Mouse (Mus musculus): Measurements from ENCODE around the gene 1700061G19Rik.

1700061G19Rik gene

GRCm38 (mm10) chr17:56874936-56875651, at the start of gene 1700061G19Rik:
Gene 1700061G19Rik, plus strand, starts transcription at chr17:56875477.
- no peak for DNase-seq (ENCODE audit: low read depth, low spot score)

DNA sequence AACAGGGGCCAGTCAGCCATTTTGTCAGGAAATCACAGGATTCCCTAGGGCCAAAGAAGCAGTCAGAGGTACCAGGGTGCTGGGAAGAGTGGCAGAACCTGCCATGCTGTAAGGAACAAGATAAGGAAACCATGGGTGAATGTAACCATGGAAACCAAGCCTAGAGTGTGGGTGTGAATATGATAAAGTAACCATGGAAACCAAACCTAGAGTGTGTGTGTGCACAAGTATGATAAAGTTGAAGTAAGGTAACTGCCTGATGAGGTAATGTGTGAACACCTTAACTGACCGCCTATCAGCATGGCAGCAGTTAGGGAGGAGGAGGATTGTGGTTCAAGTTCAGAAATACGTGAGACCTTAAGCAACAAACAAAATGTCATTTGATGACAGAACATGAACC, 48.6 kb upstream of the 1700061G19Rik start:
- DNase-seq (ENCODE audit: low read depth, low spot score), result no peak

- DNase-seq (ENCODE audit: low read depth, low spot score), result no peak
Observed at GRCm38 (mm10) chr17:56829171-56829570, 46.1 kb upstream of the 1700061G19Rik start.

DNA sequence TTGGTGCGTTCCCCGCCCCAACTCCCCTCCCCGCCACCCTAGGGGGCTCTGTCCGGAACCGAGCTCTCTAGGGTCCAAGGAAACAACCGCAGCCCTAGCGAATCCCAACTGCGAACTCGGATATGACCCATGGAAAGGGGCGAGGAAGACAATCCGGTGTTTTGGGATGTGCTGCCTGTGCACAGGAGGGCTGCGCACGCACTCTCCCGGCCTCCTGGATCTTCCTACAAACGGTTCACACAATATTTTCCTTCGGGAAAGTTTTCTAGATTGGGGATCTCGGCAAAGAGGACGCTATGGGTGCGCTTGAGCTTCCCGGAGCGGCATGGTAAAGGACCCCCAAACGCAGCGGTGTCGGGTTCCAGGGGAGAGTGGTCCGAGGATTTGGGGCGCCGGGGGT, 45.5 kb upstream of the 1700061G19Rik start:
- DNase-seq (ENCODE audit: low read depth, low spot score), result no peak

- no peak for DNase-seq (ENCODE audit: low read depth, low spot score)
Observed at GRCm38 (mm10) chr17:56830411-56831110, 44.7 kb upstream of the 1700061G19Rik start, which contains the start of gene Rfx2. Gene Rfx2, minus strand, starts transcription at chr17:56831013.

DNA sequence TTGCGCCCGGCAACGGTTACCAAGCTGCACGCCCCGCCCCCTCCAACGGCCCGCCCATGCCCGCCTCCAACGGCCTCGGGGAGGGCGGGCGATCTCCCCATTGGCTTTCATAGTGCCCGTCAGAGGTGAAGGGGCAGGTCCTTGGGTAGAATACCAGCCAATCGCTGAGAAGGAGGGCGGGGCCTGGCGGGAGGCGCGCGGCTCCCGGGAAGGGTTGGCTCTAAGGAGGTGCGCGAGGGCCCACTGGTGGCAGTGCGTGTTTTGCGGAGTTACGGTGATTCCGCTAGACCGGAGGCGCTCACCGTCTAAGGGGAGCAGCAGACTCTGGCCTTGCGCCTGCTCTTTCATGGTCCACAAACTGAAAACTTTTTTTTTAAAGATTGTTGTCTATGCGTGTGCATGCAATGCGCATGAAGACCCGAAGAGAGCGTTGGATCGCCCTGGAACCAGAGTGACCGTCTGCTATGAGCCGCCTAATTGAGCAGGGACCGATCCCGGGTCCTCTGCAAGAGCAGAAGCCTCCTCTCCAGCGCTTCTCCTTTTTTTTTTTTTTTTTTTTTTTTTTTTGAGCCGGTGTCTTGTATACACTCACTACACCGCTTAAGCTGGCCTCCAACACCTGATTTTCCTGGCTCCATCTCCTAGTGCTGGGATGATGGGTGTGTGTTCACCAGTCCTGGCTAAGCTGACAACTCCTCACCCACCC, 44.0 kb upstream of the 1700061G19Rik start:
- DNase-seq (ENCODE audit: low read depth, low spot score), result peak; percentile 99

DNA sequence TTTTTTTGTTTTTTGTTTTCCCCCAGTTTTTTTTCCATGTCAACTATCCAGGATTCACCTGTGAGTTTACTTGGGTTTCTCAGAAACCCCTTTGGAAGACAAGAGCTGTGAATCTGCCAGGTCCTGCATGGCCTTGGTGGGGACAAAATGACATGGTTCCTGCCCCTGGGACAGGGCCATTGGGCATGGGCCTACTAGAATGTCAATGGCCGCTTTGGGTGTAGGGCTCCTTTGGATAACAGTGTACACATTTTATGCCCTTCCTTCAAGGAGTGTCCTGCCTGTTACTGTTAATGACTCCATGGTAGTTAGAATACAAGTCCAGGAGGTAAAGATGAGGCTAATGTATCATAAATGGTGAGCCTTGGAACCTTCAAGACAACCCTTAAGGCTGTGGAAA, 42.4 kb upstream of the 1700061G19Rik start:
- DNase-seq (ENCODE audit: low read depth, low spot score), result no peak

DNA sequence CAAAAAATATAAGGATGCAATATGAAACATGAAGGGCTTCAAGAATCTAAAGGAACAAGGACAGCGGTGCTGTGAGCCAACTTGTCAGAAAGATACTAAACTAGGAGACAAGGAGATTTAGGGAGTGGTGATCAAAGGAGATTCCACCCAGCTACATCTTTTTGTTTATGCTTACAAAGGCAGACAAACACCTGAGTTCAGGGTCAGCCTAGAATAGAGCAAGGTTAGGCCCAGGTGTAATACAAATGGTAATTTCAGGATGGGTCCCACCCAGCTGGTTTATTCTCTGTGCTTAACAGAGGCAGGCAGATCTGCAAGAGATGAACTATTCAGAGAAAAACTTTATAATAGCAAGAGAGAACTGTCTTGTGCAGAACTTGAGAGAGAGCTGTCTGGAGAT, 41.9 kb upstream of the 1700061G19Rik start:
- DNase-seq (ENCODE audit: low read depth, low spot score), result no peak

DNA sequence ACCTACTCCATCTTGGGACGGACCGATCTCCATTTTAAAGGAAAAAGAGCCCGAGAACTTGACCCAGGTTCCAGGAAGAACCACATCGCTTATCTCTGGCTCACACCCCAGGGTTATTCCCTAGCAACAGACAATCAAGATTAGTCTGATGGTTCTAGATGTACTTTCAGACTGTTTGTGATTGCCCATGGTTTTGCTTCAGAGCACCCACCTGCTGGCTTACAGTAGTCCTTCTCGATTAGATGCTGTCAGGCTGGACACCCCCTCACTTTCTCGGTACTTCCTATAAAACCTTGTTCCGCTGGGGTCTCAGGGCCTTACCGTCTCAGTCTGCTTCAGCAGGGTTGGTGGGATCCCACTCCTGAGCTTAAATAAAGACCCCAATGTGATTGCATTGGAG, 38.9 kb upstream of the 1700061G19Rik start:
- DNase-seq (ENCODE audit: low read depth, low spot score), result peak; percentile 60

DNA sequence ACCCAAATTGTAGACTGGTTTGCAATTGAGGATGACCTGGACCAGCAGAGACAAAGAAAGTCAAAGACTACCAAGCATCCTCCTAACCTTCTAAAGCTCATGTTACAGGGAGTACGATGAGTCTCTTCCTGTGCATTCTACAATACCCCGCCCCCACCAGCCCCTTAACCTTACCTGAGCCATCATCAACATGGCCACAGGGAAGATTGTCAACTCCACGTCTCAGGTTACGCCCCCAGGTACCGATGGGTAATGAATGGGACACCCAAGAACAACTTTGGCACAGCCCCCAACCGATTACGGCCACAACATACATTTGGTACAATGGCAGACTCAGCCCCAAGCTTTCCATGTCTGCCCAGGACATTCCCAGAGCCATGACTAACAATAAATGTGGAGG, 34.8 kb upstream of the 1700061G19Rik start:
- DNase-seq (ENCODE audit: low read depth, low spot score), result no peak

DNA sequence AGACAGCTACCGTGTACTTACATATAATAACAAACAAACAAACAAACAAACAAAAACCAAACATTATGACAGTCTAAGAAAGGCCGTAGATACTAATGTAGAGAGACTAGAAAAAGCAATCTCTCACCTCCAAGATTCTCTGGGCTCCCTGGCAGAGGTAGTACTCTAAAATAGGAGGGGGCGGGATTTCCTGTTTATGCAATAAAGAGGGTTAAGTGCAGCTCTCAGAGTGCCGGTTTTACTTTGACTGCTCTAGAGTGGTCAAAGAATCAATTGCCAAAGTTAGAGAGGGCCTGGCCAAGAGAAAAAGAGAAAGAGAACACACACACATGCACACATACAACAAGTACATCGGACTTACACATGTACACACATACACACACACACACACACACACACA, 33.1 kb upstream of the 1700061G19Rik start:
- peak; percentile 33 for DNase-seq (ENCODE audit: low read depth, low spot score)

DNA sequence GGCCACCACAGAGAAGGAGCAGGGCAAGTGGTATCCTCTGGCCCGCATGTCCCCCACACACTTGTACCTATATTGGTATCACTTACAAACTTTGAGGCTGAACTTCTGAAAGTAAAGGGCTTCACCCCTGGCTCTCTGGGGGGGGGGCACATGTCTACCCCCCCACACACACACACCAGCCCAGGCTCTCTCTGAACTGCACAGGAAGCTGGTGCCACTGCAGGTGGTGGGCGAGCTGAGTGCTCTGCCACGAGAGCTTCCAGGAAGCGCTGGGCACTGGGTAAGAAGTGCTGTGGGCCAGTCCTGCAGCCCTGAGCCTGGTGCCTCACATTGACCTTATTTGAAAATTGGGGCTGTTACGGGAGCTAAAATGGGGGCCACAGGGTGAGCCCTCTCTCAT, 31.6 kb upstream of the 1700061G19Rik start:
- DNase-seq (ENCODE audit: low read depth, low spot score), result no peak

DNA sequence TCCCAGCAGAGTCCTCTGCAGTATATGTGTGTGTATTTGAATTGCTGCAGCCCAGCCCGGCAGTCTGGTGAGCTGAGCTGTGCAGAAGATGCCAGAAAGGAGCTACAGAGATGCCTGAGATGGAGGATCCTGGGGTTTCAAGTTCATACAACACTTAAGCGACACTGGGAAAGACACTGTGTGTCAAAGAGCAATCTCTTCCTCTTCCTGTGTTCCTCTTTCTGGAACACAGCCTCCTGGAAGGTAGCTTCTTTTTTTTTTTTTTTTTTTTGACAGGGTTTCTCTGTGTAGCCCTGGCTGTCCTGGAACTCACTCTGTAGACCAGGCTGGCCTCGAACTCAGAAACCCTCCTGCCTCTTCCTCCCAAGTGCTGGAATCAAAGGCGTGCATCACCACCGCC, 26.5 kb upstream of the 1700061G19Rik start:
- DNase-seq (ENCODE audit: low read depth, low spot score), result no peak

- DNase-seq (ENCODE audit: low read depth, low spot score), result no peak
Observed at GRCm38 (mm10) chr17:56849710-56850109, 25.6 kb upstream of the 1700061G19Rik start.

DNA sequence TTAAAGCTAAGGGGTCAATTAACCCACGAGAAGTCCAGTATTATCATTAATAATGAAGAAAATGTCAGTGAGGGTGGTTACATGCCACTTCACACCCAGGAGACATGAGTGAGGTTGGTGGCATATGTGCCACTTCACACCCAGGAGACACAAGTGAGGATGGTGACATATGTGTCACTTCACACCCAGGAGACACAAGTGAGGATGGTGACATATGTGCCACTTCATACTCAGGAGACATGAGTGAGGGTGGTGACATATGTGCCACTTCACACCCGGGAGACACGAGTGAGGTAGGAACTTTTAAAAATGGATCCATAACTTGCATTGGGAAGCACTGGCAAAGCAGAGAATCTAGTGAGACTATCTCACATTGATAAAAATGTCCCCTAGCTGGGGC, 24.1 kb upstream of the 1700061G19Rik start:
- DNase-seq (ENCODE audit: low read depth, low spot score), result no peak

DNA sequence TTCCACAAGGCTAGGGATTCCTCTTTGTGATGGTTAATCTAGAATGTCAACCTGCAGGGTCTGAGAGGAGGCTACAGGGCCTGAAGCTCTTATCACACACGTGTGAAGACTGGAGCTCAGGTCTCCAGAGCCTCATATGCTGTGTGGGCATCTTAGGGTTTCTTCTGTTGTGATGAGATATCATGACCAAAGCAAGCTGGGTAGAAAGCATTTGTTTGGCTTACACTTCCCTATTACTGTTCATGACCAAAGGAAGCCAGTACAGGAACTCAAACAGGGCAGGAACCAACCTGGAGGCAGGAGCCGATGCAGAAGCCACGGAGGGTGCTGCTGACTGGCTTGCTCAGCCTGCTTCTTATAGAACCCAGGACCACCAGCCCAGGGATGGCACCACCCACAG, 19.9 kb upstream of the 1700061G19Rik start:
- DNase-seq (ENCODE audit: low read depth, low spot score), result no peak

DNA sequence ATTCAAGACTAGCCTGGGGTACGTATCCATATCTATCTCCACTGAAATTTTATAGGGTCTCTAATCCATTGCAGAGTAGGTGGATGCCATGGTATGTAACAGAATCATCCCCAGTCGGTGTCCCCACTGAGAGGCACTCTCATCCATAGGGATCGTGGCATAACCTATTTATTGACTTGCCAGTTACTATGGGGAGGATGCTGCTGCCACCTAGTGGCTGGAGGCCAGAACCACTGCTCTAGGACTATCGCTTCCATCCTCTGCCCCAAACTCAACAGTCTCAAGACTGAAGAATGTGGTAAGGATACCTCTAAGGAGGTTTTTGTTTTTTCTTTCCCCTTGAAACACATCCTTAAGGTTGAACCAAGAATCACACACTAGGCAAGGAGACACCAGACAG, 17.1 kb upstream of the 1700061G19Rik start:
- DNase-seq (ENCODE audit: low read depth, low spot score), result peak; percentile 69

- DNase-seq (ENCODE audit: low read depth, low spot score), result no peak
Observed at GRCm38 (mm10) chr17:56858922-56859321, 16.4 kb upstream of the 1700061G19Rik start.

DNA sequence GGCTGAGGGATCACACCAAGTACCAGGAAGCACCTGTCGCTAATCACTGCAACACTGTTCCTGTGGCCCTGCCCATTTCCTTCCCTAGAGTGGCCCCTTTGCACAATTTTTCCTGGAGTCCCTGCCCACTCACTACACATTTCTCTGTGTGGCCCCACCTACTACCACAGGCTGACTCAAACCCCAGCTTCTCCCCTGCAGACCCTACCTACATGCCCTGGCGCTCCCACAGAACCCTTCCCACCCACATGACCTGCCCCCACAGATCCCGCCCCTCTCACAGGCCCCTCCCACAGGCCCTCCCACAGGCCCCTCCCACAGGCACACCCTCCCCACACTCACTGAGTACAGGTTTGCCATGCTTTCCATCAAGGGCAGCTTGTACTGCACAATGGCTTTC, 14.1 kb upstream of the 1700061G19Rik start:
- peak; percentile 64 for DNase-seq (ENCODE audit: low read depth, low spot score)

- no peak for DNase-seq (ENCODE audit: low read depth, low spot score)
Observed at GRCm38 (mm10) chr17:56866071-56866470, 9.2 kb upstream of the 1700061G19Rik start.

DNA sequence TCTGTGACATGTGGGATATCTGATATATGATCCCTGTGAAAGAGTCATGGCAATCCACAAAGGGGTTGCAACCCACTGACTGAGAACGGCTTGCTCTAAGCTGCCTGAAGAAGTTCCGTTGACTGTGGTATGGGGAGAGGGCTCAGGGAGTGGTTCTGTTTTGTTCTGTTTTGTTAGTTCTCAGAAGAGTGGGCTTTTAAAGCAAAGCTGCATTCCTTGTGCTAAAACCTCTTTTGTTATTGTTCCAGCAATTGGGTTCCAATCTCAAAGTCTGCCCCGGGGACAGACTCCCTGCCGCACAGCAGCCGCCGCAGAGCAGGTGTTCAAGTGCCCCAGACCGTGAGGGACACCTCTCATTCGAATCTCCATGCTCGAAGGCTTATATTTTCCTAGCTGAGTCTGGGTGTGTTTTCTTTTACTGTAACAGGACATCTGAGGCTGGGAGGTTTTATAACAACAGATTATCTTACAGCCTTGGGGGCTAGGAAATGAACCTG, 5.7 kb upstream of the 1700061G19Rik start:
- no peak for DNase-seq (ENCODE audit: low read depth, low spot score)

DNA sequence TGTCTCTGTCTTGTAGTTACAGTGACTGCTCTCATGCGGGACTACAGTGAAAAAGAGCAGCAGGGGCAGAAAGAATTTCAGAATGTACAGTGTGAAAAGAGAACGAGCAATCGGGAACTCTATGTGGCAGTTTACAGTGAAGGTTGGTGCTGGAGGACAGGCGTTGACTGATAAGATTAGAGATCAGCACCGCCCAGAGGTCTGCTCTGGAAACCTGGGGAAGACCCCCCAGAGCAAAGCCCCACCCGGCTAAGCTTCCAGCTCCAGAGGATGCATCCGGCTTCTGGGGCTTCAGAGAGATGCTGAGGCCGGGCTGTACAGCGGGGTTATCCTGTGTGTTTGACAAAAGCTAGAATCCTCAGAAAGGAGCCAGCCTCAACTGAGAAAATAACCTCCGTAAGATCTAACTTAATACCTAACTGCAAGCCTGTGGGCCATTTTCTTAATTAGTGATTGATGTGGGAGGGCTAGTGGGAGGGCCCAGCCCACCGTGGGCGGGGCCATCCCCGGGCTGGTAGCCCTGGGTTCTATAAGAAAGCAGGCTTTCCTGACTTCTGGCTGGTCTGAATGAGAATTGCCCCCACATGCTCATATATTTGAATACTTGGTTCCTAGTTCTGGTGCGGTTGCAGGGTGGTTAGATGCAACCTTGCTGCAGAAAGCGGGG, 4.9 kb upstream of the 1700061G19Rik start:
- no peak for DNase-seq (ENCODE audit: low read depth, low spot score)

Measured in A20 (cell line).